Mouse (Mus musculus): Measurements from ENCODE around the gene Aasdh.

Gene Aasdh

GRCm38 (mm10) chr5:76910807-76911206 lies 5.5 kb upstream of the Aasdh start:
- no peak for DNase-seq (ENCODE audit: low read depth)

GRCm38 (mm10) chr5:76906155-76906499 lies 813 bp upstream of the Aasdh start:
- no peak for DNase-seq (ENCODE audit: low read depth)

- no peak for DNase-seq (ENCODE audit: low read depth)
These were observed 455 bp downstream of the Aasdh start for GRCm38 (mm10) chr5:76904713-76905404.

GRCm38 (mm10) chr5:76902131-76902530 lies 3.2 kb downstream of the Aasdh start:
- DNase-seq (ENCODE audit: low read depth): no peak

- DNase-seq (ENCODE audit: low read depth): no peak
These were observed 12.2 kb downstream of the Aasdh start for GRCm38 (mm10) chr5:76893084-76893483.

GRCm38 (mm10) chr5:76892608-76893007 lies 12.7 kb downstream of the Aasdh start:
- no peak for DNase-seq (ENCODE audit: low read depth)

GRCm38 (mm10) chr5:76887011-76887410 lies 18.3 kb downstream of the Aasdh start:
- DNase-seq (ENCODE audit: low read depth): no peak

- DNase-seq (ENCODE audit: low read depth): no peak
These were observed 21.2 kb downstream of the Aasdh start for GRCm38 (mm10) chr5:76884107-76884506.

GRCm38 (mm10) chr5:76876106-76876758 lies 29.1 kb downstream of the Aasdh start:
- DNase-seq (ENCODE audit: low read depth): no peak

- DNase-seq (ENCODE audit: low read depth): no peak
These were observed 35.8 kb downstream of the Aasdh start for GRCm38 (mm10) chr5:76869553-76869952.

GRCm38 (mm10) chr5:76868693-76869286 lies 36.5 kb downstream of the Aasdh start:
- no peak for DNase-seq (ENCODE audit: low read depth)

GRCm38 (mm10) chr5:76866819-76867218 lies 38.5 kb downstream of the Aasdh start:
- DNase-seq (ENCODE audit: low read depth): no peak

- no peak for DNase-seq (ENCODE audit: low read depth)
These were observed 46.9 kb downstream of the Aasdh start for GRCm38 (mm10) chr5:76858444-76858843.

- no peak for DNase-seq (ENCODE audit: low read depth)
These were observed 48.0 kb downstream of the Aasdh start for GRCm38 (mm10) chr5:76857103-76858015.

GRCm38 (mm10) chr5:76855829-76856600 lies 49.3 kb downstream of the Aasdh start:
- DNase-seq (ENCODE audit: low read depth): no peak

GRCm38 (mm10) chr5:76853549-76853948 lies 51.8 kb downstream of the Aasdh start:
- DNase-seq (ENCODE audit: low read depth): peak; percentile 85

GRCm38 (mm10) chr5:76851316-76851715 lies 54.0 kb downstream of the Aasdh start:
- peak; percentile 30 for DNase-seq (ENCODE audit: low read depth)

- DNase-seq (ENCODE audit: low read depth): no peak
These were observed 58.2 kb downstream of the Aasdh start for GRCm38 (mm10) chr5:76847106-76847505.

GRCm38 (mm10) chr5:76844618-76845186 lies 60.6 kb downstream of the Aasdh start:
- no peak for DNase-seq (ENCODE audit: low read depth)

GRCm38 (mm10) chr5:76843851-76844419 lies 61.4 kb downstream of the Aasdh start:
- peak; percentile 24 for DNase-seq (ENCODE audit: low read depth)

GRCm38 (mm10) chr5:76843448-76843847 lies 61.9 kb downstream of the Aasdh start:
- DNase-seq (ENCODE audit: low read depth): peak; percentile 73
